Mouse (Mus musculus) neural tube, embryonic 14.5 days (tissue): ENCODE measurements at regions not wholly inside any gene's neighbourhood (a gene's known extent, or its start where the extent isn't known, plus 50 kb on each side); places are given as distances from the start of the nearest gene placed in this dataset.

ENCODE experiments used
- ATAC-seq: fragments of 200-750 bp; cut with Nextera tagmentation; 2 replicates; pipeline ENCODE4 v1.8.0; 2017; ENCODE audit warnings: low read depth, mild to moderate bottlenecking, moderate TSS enrichment, moderate library complexity
- H3K27ac ChIP-seq: fragments of 300-500 bp; sonication (generic); 2 replicates; pipeline ENCODE4 v1.5.1; 2014; ENCODE audit warnings: low read depth, mild to moderate bottlenecking, control low read depth, low read length, moderate library complexity, mixed read lengths
- H3K27me3 ChIP-seq: fragments of 300-500 bp; sonication (generic); 2 replicates; pipeline ENCODE4 v1.6.1; 2014; ENCODE audit warnings: low read length; ENCODE audit not compliant: control insufficient read depth, insufficient read depth
- H3K36me3 ChIP-seq: fragments of 300-500 bp; sonication (generic); 2 replicates; pipeline ENCODE4 v1.6.1; 2014; ENCODE audit warnings: low read length, mixed read lengths; ENCODE audit not compliant: control insufficient read depth, insufficient read depth
- H3K4me1 ChIP-seq: fragments of 300-500 bp; sonication (generic); 2 replicates; pipeline ENCODE4 v1.6.1; 2014; ENCODE audit warnings: low read length; ENCODE audit not compliant: control insufficient read depth, insufficient read depth
- H3K4me2 ChIP-seq: fragments of 300-500 bp; sonication (generic); 2 replicates; pipeline ENCODE4 v1.6.1; 2014; ENCODE audit warnings: mild to moderate bottlenecking, low read depth, low read length, control low read depth
- H3K4me3 ChIP-seq: fragments of 300-500 bp; sonication (generic); 2 replicates; pipeline ENCODE4 v1.5.1; 2014; ENCODE audit warnings: low read depth, low read length, control low read depth, mixed read lengths
- H3K9ac ChIP-seq: fragments of 300-500 bp; sonication (generic); replicated peaks from 2 replicates; pipeline ENCODE4 v1.6.1; 2014; ENCODE audit warnings: low read depth, mild to moderate bottlenecking, control low read depth, low read length, mixed read lengths
- H3K9me3 ChIP-seq: fragments of 300-500 bp; sonication (generic); 2 replicates; pipeline ENCODE4 v1.6.1; 2016; ENCODE audit warnings: low read length; ENCODE audit not compliant: control insufficient read depth
- WGBS: fragments of 180-500 bp; shearing (Covaris S2); extraction: QIAGEN DNeasy Blood & Tissue Kit; methylation state at CpG from one replicate; pipeline ENCODE4 v1.1.7; 2014; 5-methylcytosine and 5-hydroxymethylcytosine counted together

GRCm38 (mm10) chr4:62777436-62777835 lies 187.9 kb upstream of the Zfp618 start:
- Histone ChIP-seq H3K9me3 (no peaks in the 10 kb centered on the region), H3K4me3 (no peak overlapping the region), H3K9ac (no peak overlapping the region), H3K27me3 (no peaks in the 10 kb centered on the region), H3K4me2 (no peak overlapping the region), H3K4me1 (0 out of 2 replicates have a peak, but pooled peaks cover 5% of the 10 kb centered on the region), H3K36me3 (no peaks in the 10 kb centered on the region), H3K27ac (no peak overlapping the region)
- 71% methylated on average over 7 of the region's 7 CpGs for WGBS
- ATAC-seq, result no peak

GRCm38 (mm10) chr4:62778621-62779020 lies 186.8 kb upstream of the Zfp618 start:
- H3K9me3 ChIP-seq, result no peaks in the 10 kb centered on the region
- 81% methylated on average over 5 of the region's 5 CpGs for WGBS

DNA sequence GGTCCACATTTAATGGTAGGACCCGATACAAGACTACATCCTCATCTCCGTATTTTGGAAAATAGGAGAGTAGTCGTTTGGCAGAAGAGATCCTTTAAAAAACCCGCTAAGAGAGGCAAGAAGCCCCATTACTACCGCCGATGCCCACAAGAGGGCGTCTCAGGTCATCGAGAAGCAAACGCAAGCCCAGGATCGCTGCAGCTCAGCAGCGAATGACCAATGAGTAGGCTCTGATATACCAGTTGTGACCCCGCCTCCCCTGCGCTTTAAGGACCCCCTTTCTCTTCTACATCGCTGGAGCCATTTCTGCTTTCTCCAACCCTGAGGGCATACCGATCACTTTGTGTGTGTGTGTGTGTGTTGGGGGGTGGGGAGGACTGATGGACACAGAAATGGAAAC lies 185.0 kb upstream of the Zfp618 start:
- H3K9ac ChIP-seq, result peak overlapping the region; percentile 17
- peak overlapping the region; percentile 52; the same call in 1 of the 2 replicates for H3K27ac ChIP-seq
- H3K9me3 ChIP-seq, result no peaks in the 10 kb centered on the region
- 0 out of 2 replicates have a peak, but pooled peaks cover 5% of the 10 kb centered on the region for H3K4me1 ChIP-seq
- H3K4me3 ChIP-seq, result peak overlapping the region; percentile 27
- no peaks in the 10 kb centered on the region for H3K27me3 ChIP-seq
- no peaks in the 10 kb centered on the region for H3K36me3 ChIP-seq
- WGBS, result 2% methylated on average over 15 of the region's 15 CpGs
- ATAC-seq, result peak; percentile 90
- peak overlapping the region; percentile 46 for H3K4me2 ChIP-seq

More at GRCm38 (mm10) chr4:62778621-62779020, 186.8 kb upstream of the Zfp618 start:
- Histone ChIP-seq H3K27me3 (no peaks in the 10 kb centered on the region), H3K27ac (no peak overlapping the region), H3K4me3 (no peak overlapping the region), H3K9ac (no peak overlapping the region), H3K4me1 (0 out of 2 replicates have a peak, but pooled peaks cover 5% of the 10 kb centered on the region), H3K36me3 (no peaks in the 10 kb centered on the region), H3K4me2 (no peak overlapping the region)
- ATAC-seq, result no peak

DNA sequence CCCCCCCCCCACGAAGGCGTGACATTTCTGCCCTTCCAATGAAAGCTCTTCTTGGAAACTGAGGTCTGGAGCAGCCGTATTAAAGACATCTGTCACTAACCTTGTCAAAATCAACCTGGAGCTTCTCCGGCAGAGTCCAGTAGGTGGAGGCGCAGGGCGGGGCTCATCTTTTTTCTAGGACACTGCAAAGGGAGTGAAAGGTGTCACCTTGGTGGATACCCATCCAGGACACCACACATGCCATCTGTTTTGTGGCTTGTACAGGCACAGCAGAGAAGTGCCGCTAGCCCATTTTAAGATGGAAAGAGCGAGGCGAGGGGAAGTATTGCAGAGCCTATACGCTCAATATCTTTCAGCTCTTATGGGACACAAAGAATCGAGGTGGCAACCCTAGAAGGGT lies 184.5 kb upstream of the Zfp618 start:
- Histone ChIP-seq H3K4me1 (0 out of 2 replicates have a peak, but pooled peaks cover 5% of the 10 kb centered on the region), H3K27ac (peak overlapping the region; percentile 52; the same call in 1 of the 2 replicates), H3K9me3 (no peaks in the 10 kb centered on the region), H3K9ac (peak overlapping the region; percentile 17), H3K4me3 (peak overlapping the region; percentile 27), H3K27me3 (no peaks in the 10 kb centered on the region), H3K36me3 (no peaks in the 10 kb centered on the region), H3K4me2 (peak overlapping the region; percentile 46)
- peak; percentile 34; the same call in 1 of the 2 replicates for ATAC-seq
- WGBS, result 47% methylated on average over 11 of the region's 11 CpGs

GRCm38 (mm10) chr4:62781309-62781800 lies 184.0 kb upstream of the Zfp618 start:
- ATAC-seq, result peak; percentile 21; the same call in 1 of the 2 replicates
- Histone ChIP-seq H3K36me3 (no peaks in the 10 kb centered on the region), H3K4me1 (0 out of 2 replicates have a peak, but pooled peaks cover 5% of the 10 kb centered on the region), H3K27me3 (no peaks in the 10 kb centered on the region), H3K4me2 (peak overlapping the region; percentile 46), H3K27ac (no peak overlapping the region), H3K9me3 (no peaks in the 10 kb centered on the region), H3K4me3 (peak overlapping the region; percentile 27; the same call in 1 of the 2 replicates), H3K9ac (no peak overlapping the region)
- WGBS, result 15% methylated on average over 8 of the region's 8 CpGs

GRCm38 (mm10) chr4:62785711-62786110 lies 179.7 kb upstream of the Zfp618 start:
- H3K27me3 ChIP-seq, result no peaks in the 10 kb centered on the region
- ATAC-seq, result no peak
- 0 out of 2 replicates have a peak, but pooled peaks cover 5% of the 10 kb centered on the region for H3K4me1 ChIP-seq
- WGBS, result 80% methylated on average over 7 of the region's 7 CpGs
- no peak overlapping the region for H3K27ac ChIP-seq
- H3K4me3 ChIP-seq, result no peak overlapping the region
- no peaks in the 10 kb centered on the region for H3K36me3 ChIP-seq
- no peaks in the 10 kb centered on the region for H3K9me3 ChIP-seq
- no peak overlapping the region for H3K4me2 ChIP-seq
- H3K9ac ChIP-seq, result no peak overlapping the region

GRCm38 (mm10) chr4:62789696-62790095 lies 175.7 kb upstream of the Zfp618 start:
- H3K4me3 ChIP-seq, result no peak overlapping the region
- H3K36me3 ChIP-seq, result no peaks in the 10 kb centered on the region
- no peaks in the 10 kb centered on the region for H3K9me3 ChIP-seq
- whole genome bisulfite sequencing, result 62% methylated on average over 4 of the region's 4 CpGs
- H3K4me2 ChIP-seq, result no peak overlapping the region
- no peaks in the 10 kb centered on the region for H3K27me3 ChIP-seq
- H3K9ac ChIP-seq, result no peak overlapping the region
- no peak for ATAC-seq
- H3K27ac ChIP-seq, result no peak overlapping the region
- no peaks in the 10 kb centered on the region for H3K4me1 ChIP-seq

GRCm38 (mm10) chr4:62793582-62793981 lies 171.8 kb upstream of the Zfp618 start:
- Histone ChIP-seq H3K4me2 (no peak overlapping the region), H3K9ac (no peak overlapping the region), H3K27me3 (no peaks in the 10 kb centered on the region), H3K36me3 (no peaks in the 10 kb centered on the region), H3K4me1 (no peaks in the 10 kb centered on the region), H3K9me3 (no peaks in the 10 kb centered on the region), H3K27ac (no peak overlapping the region), H3K4me3 (no peak overlapping the region)
- WGBS, result 70% methylated on average over 5 of the region's 5 CpGs
- no peak for ATAC-seq

GRCm38 (mm10) chr4:62795538-62795937 lies 169.8 kb upstream of the Zfp618 start:
- Histone ChIP-seq H3K27me3 (no peaks in the 10 kb centered on the region), H3K27ac (no peak overlapping the region), H3K4me3 (no peak overlapping the region), H3K4me1 (no peaks in the 10 kb centered on the region), H3K36me3 (no peaks in the 10 kb centered on the region), H3K9ac (no peak overlapping the region), H3K9me3 (no peaks in the 10 kb centered on the region), H3K4me2 (no peak overlapping the region)
- ATAC-seq, result no peak
- WGBS, result 77% methylated on average over 10 of the region's 10 CpGs
